Mouse (Mus musculus) erythroblast, embryonic 14.5 days (primary cell): ENCODE data around the gene Cars2.
"Not testable (repeated sequence)": the region's sequence is repeated elsewhere in the genome, so short reads cannot be mapped to it uniquely, and the experiment has no call there.

Experiments used
- GATA1 ChIP-seq: IDR thresholded peaks from 2 replicates; pipeline ENCODE4 v1.6.1; 2012; ENCODE audit warnings: low read length, inconsistent platforms, mixed read lengths
- TAL1 ChIP-seq: IDR thresholded peaks from 3 replicates; pipeline ENCODE4 v1.6.1; 2012; ENCODE audit warnings: low read length, inconsistent platforms, mixed read lengths

DNA sequence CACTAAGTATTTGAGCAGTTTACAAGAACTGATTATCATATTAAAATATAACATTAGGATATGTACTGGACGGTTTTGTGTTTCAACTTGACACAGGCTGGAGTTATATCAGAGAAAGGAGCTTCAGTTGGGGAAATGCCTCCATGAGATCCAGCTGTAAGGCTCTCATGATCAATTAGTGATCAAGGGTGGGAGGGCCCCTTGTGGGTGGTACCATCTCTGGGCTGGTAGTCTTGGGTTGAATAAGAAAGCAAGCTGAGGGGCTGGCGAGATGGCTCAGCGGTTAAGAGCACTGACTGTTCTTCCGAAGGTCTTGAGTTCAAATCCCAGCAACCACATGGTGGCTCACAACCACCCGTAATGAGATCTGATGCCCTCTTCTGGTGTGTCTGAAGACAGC, 84.1 kb downstream of the Cars2 start:
- not testable (repeated sequence) for TF ChIP-seq TAL1, GATA1
